Mouse (Mus musculus): ENCODE data around the gene Lgals8. TPM values are rescaled to one million over a fixed set of nuclear protein-coding genes. Genes with fewer than 3 reads are reported as not detected.

The Lgals8 gene
- polyA plus RNA-seq, 1 experiment from 2014 or later = 7.5 TPM

- 0 out of 2 replicates have a peak, but pooled peaks cover 3% of the 10 kb centered on the region for H3K27me3 ChIP-seq (ENCODE audit: poor library complexity, severe bottlenecking)
- no peaks in the 10 kb centered on the region for H3K4me1 ChIP-seq
- H3K4me3 ChIP-seq = no peak overlapping the region
- no peaks in the 10 kb centered on the region for H3K9me3 ChIP-seq
- no peaks in the 10 kb centered on the region for H3K36me3 ChIP-seq (replicated peaks)
- no peak for DNase-seq (ENCODE audit: extremely low spot score, low spot score)
- H3K27ac ChIP-seq = no peak overlapping the region
- 83% methylated on average over 7 of the region's 7 CpGs for WGBS
Observed at GRCm38 (mm10) chr13:12454686-12455390, 9.9 kb downstream of the Lgals8 start.

GRCm38 (mm10) chr13:12453150-12453549 is 11.6 kb downstream of the Lgals8 start:
- no peak for DNase-seq (ENCODE audit: extremely low spot score, low spot score)

DNA sequence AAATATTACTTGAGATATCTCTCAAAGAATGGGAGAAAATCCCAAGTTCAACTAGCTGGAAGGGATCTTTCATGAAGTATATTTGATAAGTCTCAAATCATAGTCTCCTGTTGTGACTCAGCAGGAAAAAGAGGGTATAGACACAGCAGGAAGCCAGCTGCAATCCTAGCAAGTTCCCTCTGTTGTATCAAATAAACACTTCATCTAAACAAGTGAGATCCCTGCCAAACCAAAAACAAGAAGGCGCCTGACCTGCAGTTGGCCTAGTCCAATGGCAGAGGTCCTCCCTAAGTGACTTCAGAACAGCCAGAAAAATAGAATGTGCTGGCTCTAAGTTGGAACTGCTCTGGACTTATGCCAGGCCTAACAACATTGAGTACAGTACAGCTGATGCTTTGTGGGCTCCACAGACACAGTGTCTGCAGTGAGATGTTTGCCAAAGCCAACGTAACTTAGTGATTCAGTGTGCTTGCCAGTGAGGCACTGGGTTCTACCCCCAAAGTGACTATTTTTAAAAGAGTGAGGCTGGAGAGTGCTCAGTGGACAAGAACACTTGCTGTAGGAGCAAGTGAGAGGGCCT is 22.6 kb downstream of the Lgals8 start:
- no peak overlapping the region for H3K27ac ChIP-seq
- DNase-seq (ENCODE audit: extremely low spot score, low spot score) = no peak
- no peaks in the 10 kb centered on the region for H3K9me3 ChIP-seq
- no peaks in the 10 kb centered on the region for H3K27me3 ChIP-seq (ENCODE audit: poor library complexity, severe bottlenecking)
- WGBS = 90% methylated on average over 2 of the region's 2 CpGs
- H3K4me3 ChIP-seq = no peak overlapping the region
- no peaks in the 10 kb centered on the region for H3K4me1 ChIP-seq
- peaks cover 49% of the 10 kb centered on the region for H3K36me3 ChIP-seq (replicated peaks)

More at GRCm38 (mm10) chr13:12453150-12453549, 11.6 kb downstream of the Lgals8 start:
- H3K9me3 ChIP-seq = no peaks in the 10 kb centered on the region
- no peaks in the 10 kb centered on the region for H3K27me3 ChIP-seq (ENCODE audit: poor library complexity, severe bottlenecking)
- H3K4me1 ChIP-seq = no peaks in the 10 kb centered on the region
- no peak overlapping the region for H3K4me3 ChIP-seq
- no peak overlapping the region for H3K27ac ChIP-seq
- H3K36me3 ChIP-seq (replicated peaks) = no peaks in the 10 kb centered on the region
- 93% methylated on average over 14 of the region's 14 CpGs for WGBS

GRCm38 (mm10) chr13:12440813-12441212 is 23.9 kb downstream of the Lgals8 start:
- WGBS = 92% methylated on average over 6 of the region's 6 CpGs

GRCm38 (mm10) chr13:12439586-12439985 is 25.2 kb downstream of the Lgals8 start:
- 93% methylated on average over 3 of the region's 3 CpGs for WGBS

More at GRCm38 (mm10) chr13:12440813-12441212, 23.9 kb downstream of the Lgals8 start:
- Histone ChIP-seq H3K4me1 (no peaks in the 10 kb centered on the region), H3K4me3 (no peak overlapping the region), H3K27ac (no peak overlapping the region), H3K27me3 (ENCODE audit: poor library complexity, severe bottlenecking) (no peaks in the 10 kb centered on the region), H3K9me3 (no peaks in the 10 kb centered on the region), H3K36me3 (replicated peaks) (peaks cover 62% of the 10 kb centered on the region)
- DNase-seq (ENCODE audit: extremely low spot score, low spot score) = no peak

DNA sequence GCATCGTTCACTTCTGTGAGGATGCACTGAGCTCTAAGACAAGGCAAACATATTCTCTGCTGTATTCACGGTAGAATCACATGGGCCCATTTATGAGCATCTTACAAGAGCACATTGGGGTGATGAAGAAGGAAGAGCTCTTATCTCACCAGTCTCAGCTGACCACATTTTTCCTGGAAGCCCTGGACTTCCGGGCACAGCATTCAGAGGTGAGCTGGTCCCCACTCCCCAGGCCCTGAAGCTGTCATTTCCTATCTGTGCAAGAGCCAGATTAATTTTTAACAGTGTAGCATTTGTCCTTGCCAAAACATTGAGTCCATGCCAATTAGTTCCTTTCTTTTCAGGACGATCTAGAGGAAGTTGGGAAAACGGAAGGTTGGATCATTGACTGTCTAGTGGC is 30.9 kb downstream of the Lgals8 start:
- H3K27me3 ChIP-seq (ENCODE audit: poor library complexity, severe bottlenecking) = no peaks in the 10 kb centered on the region
- no peak for DNase-seq (ENCODE audit: extremely low spot score, low spot score)
- peaks cover 100% of the 10 kb centered on the region for H3K36me3 ChIP-seq (replicated peaks)
- no peaks in the 10 kb centered on the region for H3K9me3 ChIP-seq
- 92% methylated on average over 5 of the region's 5 CpGs for WGBS
- H3K27ac ChIP-seq = no peak overlapping the region
- no peak overlapping the region for H3K4me3 ChIP-seq
- no peaks in the 10 kb centered on the region for H3K4me1 ChIP-seq

More at GRCm38 (mm10) chr13:12439586-12439985, 25.2 kb downstream of the Lgals8 start:
- peaks cover 74% of the 10 kb centered on the region for H3K36me3 ChIP-seq (replicated peaks)
- no peak for DNase-seq (ENCODE audit: extremely low spot score, low spot score)
- no peak overlapping the region for H3K4me3 ChIP-seq
- H3K4me1 ChIP-seq = no peaks in the 10 kb centered on the region
- no peaks in the 10 kb centered on the region for H3K9me3 ChIP-seq
- H3K27me3 ChIP-seq (ENCODE audit: poor library complexity, severe bottlenecking) = no peaks in the 10 kb centered on the region
- no peak overlapping the region for H3K27ac ChIP-seq

DNA sequence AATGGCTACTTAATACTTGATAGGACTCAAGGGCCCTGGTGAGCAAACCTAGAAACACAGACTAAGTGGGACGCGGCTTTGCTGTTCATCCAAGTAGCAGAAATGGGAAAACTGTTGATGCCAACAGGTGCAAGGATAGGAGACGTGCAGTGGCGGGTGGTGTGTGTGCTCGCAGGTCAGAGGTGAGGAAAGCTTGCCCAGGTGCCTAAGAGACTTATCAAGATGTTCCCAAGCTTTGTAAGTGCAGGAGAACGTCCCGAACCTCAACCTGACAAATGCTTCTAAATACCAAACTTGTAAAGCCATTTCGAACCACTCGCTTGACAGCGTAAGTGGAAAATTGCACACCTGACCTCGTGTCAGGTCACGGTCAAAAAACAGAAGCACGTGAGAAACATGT is 36.2 kb downstream of the Lgals8 start:
- no peak for DNase-seq (ENCODE audit: extremely low spot score, low spot score)
- 97% methylated on average over 13 of the region's 13 CpGs for WGBS
- H3K4me3 ChIP-seq = no peak overlapping the region
- H3K27ac ChIP-seq = no peak overlapping the region
- H3K27me3 ChIP-seq (ENCODE audit: poor library complexity, severe bottlenecking) = no peaks in the 10 kb centered on the region
- H3K36me3 ChIP-seq (replicated peaks) = peaks cover 100% of the 10 kb centered on the region
- H3K9me3 ChIP-seq = no peaks in the 10 kb centered on the region
- no peaks in the 10 kb centered on the region for H3K4me1 ChIP-seq

DNA sequence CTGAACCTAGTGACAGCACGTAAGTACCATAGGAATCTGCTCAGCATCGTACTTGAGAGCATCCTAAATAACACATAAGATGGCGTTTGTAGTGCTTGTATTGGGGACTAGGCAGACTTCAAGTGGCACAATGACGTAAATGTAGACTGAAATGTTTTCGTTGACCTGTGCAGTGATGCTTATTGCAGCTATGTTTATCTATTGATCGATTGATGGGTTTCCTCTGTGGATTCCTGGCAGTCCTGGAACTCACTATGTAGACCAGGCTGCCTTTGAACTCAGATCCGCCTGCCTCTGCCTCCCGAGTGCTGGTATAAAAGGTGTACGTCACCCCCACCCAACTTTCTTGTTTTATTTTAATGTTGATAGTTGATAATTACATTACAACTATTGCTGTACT is 44.1 kb downstream of the Lgals8 start:
- H3K27ac ChIP-seq = no peak overlapping the region
- DNase-seq (ENCODE audit: extremely low spot score, low spot score) = no peak
- H3K4me3 ChIP-seq = no peak overlapping the region
- no peaks in the 10 kb centered on the region for H3K9me3 ChIP-seq
- H3K4me1 ChIP-seq = no peaks in the 10 kb centered on the region
- 96% methylated on average over 9 of the region's 9 CpGs for WGBS
- H3K36me3 ChIP-seq (replicated peaks) = peaks cover 99% of the 10 kb centered on the region
- H3K27me3 ChIP-seq (ENCODE audit: poor library complexity, severe bottlenecking) = no peaks in the 10 kb centered on the region

DNA sequence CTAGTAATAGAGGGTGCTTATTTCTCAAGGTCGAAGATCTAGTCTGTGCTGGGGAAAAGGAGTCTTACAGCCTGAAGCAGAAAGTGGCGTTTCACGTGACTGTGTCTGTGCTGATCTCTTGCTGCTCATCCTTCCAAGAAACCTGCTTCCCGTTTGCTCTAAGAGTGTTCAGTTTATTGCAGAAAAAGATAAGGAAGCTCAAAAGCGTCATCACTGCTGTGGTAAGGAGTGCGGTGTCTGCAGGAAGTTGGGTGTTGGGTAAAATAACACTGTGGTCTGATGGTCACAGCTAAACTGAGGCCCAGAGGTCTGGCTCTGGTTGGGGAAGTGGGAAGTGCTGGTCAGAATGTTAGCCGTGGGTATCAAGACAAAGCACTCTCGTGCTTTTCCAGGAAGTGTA is 52.7 kb downstream of the Lgals8 start:
- no peak overlapping the region for H3K4me3 ChIP-seq
- 87% methylated on average over 8 of the region's 8 CpGs for WGBS
- H3K4me1 ChIP-seq = no peaks in the 10 kb centered on the region
- peaks cover 94% of the 10 kb centered on the region for H3K36me3 ChIP-seq (replicated peaks)
- H3K27ac ChIP-seq = no peak overlapping the region
- no peaks in the 10 kb centered on the region for H3K27me3 ChIP-seq (ENCODE audit: poor library complexity, severe bottlenecking)
- H3K9me3 ChIP-seq = no peaks in the 10 kb centered on the region
- DNase-seq (ENCODE audit: extremely low spot score, low spot score) = no peak

DNA sequence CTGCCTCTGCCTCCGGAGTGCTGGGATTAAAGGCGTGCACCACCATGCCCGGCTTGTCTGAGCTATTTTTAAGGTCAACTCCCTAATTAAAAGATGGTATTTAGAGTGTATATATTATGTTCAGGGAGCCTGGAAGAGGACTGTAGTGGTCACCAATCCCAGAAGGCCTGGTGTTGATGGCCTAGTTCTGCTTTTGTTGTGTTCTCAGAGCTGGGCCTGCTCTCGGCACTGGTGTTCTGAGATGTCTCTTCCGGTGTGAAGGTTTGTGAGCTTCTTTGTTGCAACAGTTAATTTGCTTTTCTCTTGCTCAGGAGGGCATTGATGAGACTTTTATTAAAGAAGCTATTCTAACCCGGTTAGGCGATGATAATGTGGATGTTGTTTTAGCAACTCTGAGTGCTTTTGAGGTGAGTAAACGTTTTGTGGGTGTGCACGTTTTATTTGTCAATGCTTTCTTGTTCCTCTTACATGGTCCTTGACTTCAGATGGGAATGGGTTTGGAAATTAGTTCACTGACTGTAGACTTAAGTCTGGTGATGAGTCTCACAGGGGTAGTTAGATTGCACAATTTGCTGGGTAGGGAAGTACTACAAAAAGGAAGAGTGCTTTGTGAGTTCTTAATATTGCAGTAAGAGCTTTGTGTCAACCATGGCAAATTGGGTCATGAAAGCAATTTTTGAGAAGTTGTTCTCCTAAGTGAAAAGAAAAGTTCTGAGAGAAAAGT is 56.2 kb downstream of the Lgals8 start:
- peaks cover 92% of the 10 kb centered on the region for H3K36me3 ChIP-seq (replicated peaks)
- H3K4me1 ChIP-seq = no peaks in the 10 kb centered on the region
- H3K27ac ChIP-seq = no peak overlapping the region
- H3K4me3 ChIP-seq = no peak overlapping the region
- H3K9me3 ChIP-seq = no peaks in the 10 kb centered on the region
- WGBS = 91% methylated on average over 9 of the region's 9 CpGs
- H3K27me3 ChIP-seq (ENCODE audit: poor library complexity, severe bottlenecking) = no peaks in the 10 kb centered on the region
- DNase-seq (ENCODE audit: extremely low spot score, low spot score) = no peak

- WGBS = under 1% methylated on average over 23 of the region's 23 CpGs
- Histone ChIP-seq H3K36me3 (replicated peaks) (peaks cover 34% of the 10 kb centered on the region), H3K27ac (peak overlapping the region; percentile 54), H3K4me1 (peaks cover 10% of the 10 kb centered on the region), H3K27me3 (ENCODE audit: poor library complexity, severe bottlenecking) (peaks cover 17% of the 10 kb centered on the region), H3K4me3 (peak overlapping the region; percentile 80), H3K9me3 (no peaks in the 10 kb centered on the region)
- no peak for DNase-seq (ENCODE audit: extremely low spot score, low spot score)
Observed at GRCm38 (mm10) chr13:12395571-12395970, 69.2 kb downstream of the Lgals8 start.

DNA sequence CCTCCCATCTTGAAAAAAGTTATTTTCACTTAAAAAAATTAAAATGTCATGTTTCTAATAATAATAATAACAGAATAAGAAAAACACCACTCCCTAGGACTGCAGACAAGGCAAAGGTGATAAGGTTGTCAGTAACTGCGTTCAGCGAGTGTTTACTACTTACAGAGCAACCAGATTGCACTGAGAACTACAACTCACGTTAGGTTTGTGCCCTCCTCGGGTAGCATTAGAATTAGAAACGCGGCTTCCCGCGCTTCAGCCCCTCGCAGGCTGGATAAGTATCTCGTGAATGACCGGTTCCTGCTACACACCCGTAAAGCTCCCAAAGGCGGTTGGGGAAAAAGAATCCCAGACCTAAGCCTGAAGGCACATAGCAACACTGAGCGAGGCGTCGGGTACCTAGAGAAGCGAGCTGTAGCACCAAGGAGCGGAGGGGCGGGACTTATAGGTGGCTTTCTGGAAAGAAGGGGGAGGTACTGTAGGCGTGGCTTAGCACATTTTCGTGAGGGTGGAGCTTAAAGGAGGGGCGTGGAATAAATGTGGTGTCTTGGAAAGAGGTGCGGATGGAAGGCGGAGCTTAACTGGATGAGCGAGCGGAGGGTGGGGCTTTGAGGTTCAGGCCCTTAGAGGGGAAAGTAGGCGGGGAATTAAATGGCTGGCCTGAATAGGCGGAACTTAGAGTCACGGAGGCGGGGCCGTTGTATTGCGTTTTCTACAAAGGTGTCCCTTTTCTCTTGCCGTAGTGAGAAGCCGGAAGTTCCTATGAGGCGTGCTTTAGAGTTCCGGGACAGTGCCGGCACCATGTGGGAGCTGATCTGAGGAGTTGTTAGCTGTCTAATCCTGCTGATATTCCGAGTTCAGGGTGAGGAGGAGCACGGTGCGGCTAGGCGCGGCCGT is 69.9 kb downstream of the Lgals8 start, which contains the start of gene Heatr1:
Gene Heatr1, plus strand, starts transcription at position 419 of the 897 bp plus-strand sequence.
- peaks cover 28% of the 10 kb centered on the region for H3K36me3 ChIP-seq (replicated peaks)
- peak within 1 kb of the TSS; percentile 79 for H3K27ac ChIP-seq
- peaks cover 10% of the 10 kb centered on the region for H3K4me1 ChIP-seq
- under 1% methylated on average over 43 of the region's 43 CpGs for WGBS
- peaks cover 17% of the 10 kb centered on the region for H3K27me3 ChIP-seq (ENCODE audit: poor library complexity, severe bottlenecking)
- DNase-seq (ENCODE audit: extremely low spot score, low spot score) = peak; percentile 93
- no peaks in the 10 kb centered on the region for H3K9me3 ChIP-seq
- H3K4me3 ChIP-seq = peak within 1 kb of the TSS; percentile 80
